Mouse (Mus musculus) myocyte (in vitro differentiated cells): ENCODE results near the gene Cd81. TPM values are rescaled to one million over a fixed set of nuclear protein-coding genes. Genes with fewer than 3 reads are reported as not detected.

ENCODE experiments used
- H3K27me3 ChIP-seq: one replicate; pipeline ENCODE4 v1.6.1; 2011; ENCODE audit not compliant: control insufficient read depth, insufficient read depth, insufficient read length
- H3K36me3 ChIP-seq: one replicate; pipeline ENCODE4 v1.6.1; 2011; ENCODE audit not compliant: control insufficient read depth, insufficient read depth
- H3K4me2 ChIP-seq: one replicate; pipeline ENCODE4 v1.6.1; 2011; ENCODE audit warnings: low read depth, control low read depth
- H3K4me3 ChIP-seq: one replicate; pipeline ENCODE4 v1.5.1; 2011; ENCODE audit warnings: mild to moderate bottlenecking, control low read depth, moderate library complexity
- H3K79me2 ChIP-seq: one replicate; pipeline ENCODE4 v1.6.1; 2011; ENCODE audit not compliant: control insufficient read depth, insufficient read depth
- H3ac ChIP-seq: one replicate; pipeline ENCODE4 v1.6.1; 2011; ENCODE audit not compliant: control insufficient read depth, insufficient read length
- CEBPB ChIP-seq: IDR thresholded peaks from 2 replicates; pipeline ENCODE4 v1.6.1; 2011; ENCODE audit warnings: mild to moderate bottlenecking, moderate library complexity; ENCODE audit not compliant: poor library complexity, insufficient read depth, severe bottlenecking
- E2F4 ChIP-seq: IDR thresholded peaks from one replicate; pipeline ENCODE4 v1.6.1; 2011; ENCODE audit warnings: mild to moderate bottlenecking, control low read depth, moderate library complexity; ENCODE audit not compliant: insufficient read depth
- MAX ChIP-seq: IDR thresholded peaks from one replicate; pipeline ENCODE4 v1.6.1; 2011; ENCODE audit warnings: low read depth, mild to moderate bottlenecking, control low read depth
- MYOD1 ChIP-seq, 3 experiments: IDR thresholded peaks; one replicate each; pipeline ENCODE4 v1.6.1; 2011; ENCODE audit warnings: control low read depth in 2 of 3, low read depth in 2 of 3, mild to moderate bottlenecking in 2 of 3, moderate library complexity in 1 of 3; ENCODE audit not compliant: insufficient read length in 2 of 3, control insufficient read depth in 1 of 3
- MYOG ChIP-seq, 3 experiments: IDR thresholded peaks; one replicate each; pipeline ENCODE4 v1.6.1; 2011; ENCODE audit warnings: control low read depth in 2 of 3, low read depth in 2 of 3, mild to moderate bottlenecking in 2 of 3; ENCODE audit not compliant: insufficient read length in 2 of 3, control insufficient read depth in 1 of 3, insufficient read depth in 1 of 3
- POLR2A ChIP-seq: IDR thresholded peaks from one replicate; pipeline ENCODE4 v1.6.1; 2011; ENCODE audit warnings: low read depth, mild to moderate bottlenecking, control low read depth, moderate library complexity; ENCODE audit not compliant: insufficient read length
- POLR2AphosphoS2 ChIP-seq: IDR thresholded peaks from one replicate; pipeline ENCODE4 v1.6.1; 2011; ENCODE audit warnings: low read depth, control low read depth; ENCODE audit not compliant: insufficient read length
- REST ChIP-seq: IDR thresholded peaks from one replicate; pipeline ENCODE4 v1.6.1; 2011; ENCODE audit warnings: mild to moderate bottlenecking, control low read depth, moderate library complexity; ENCODE audit not compliant: insufficient read depth, insufficient read length
- SRF ChIP-seq: IDR thresholded peaks from one replicate; pipeline ENCODE4 v1.6.1; 2011; ENCODE audit warnings: low read depth; ENCODE audit not compliant: control insufficient read depth, insufficient read length
- TCF12 ChIP-seq: IDR thresholded peaks from one replicate; pipeline ENCODE4 v1.6.1; 2011; ENCODE audit warnings: mild to moderate bottlenecking, control low read depth; ENCODE audit not compliant: poor library complexity, insufficient read depth, severe bottlenecking
- TCF3 ChIP-seq: IDR thresholded peaks from one replicate; pipeline ENCODE4 v1.6.1; 2011; ENCODE audit warnings: low read depth, control low read depth; ENCODE audit not compliant: insufficient read length
- USF1 ChIP-seq: IDR thresholded peaks from one replicate; pipeline ENCODE4 v1.6.1; 2011; ENCODE audit warnings: low read depth, mild to moderate bottlenecking, control low read depth, moderate library complexity
- polyA plus RNA-seq: library from polyadenylated mRNA; unstranded; fragments of >200 nt; fragmentation: generic; extraction: Trizol; gene quantifications from one replicate; pipeline ENCODE4 v1.2.1, GENCODE M21; 2012; ENCODE audit warnings: missing spikeins

Gene Cd81
- polyA plus RNA-seq, 1 experiment = 744 TPM

DNA sequence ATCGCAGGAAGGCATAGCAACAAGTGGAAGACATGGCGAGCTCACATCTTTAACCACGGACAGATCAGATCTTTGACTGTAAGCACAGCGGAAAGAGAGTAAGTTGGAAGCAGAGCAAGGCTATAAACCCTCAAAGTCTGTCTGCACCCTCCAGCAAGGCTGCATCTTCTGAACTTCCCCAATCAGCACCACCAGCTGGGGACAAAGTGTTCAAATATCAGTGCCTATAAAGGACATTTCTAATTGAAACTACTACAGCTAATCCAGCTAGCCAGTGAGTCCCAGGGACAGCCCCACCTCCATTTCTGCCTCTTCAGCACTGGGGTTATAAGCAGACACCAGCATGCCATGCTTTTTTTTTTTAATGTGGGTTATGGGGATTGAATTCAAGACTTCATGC lies 15.2 kb upstream of the Cd81 start:
- no peaks in the 10 kb centered on the region for H3K27me3 ChIP-seq
- no peak overlapping the region for H3K4me2 ChIP-seq
- H3K79me2 ChIP-seq = no peaks in the 10 kb centered on the region
- no peak overlapping the region for H3K4me3 ChIP-seq
- no peak for TF ChIP-seq TCF3
- TF ChIP-seq E2F4 = no peak
- no peak for TF ChIP-seq MAX
- TF ChIP-seq USF1 = no peak
- TF ChIP-seq REST = no peak
- TF ChIP-seq POLR2A = no peak
- no peak for TF ChIP-seq MYOD1 (IDR thresholded peaks at IDR 0.05; ENCODE audit: control insufficient read depth in 1 of 3, insufficient read length in 2 of 3, low read depth in 2 of 3)
- no peak for TF ChIP-seq CEBPB
- no peak for TF ChIP-seq MYOG (IDR thresholded peaks at IDR 0.05; ENCODE audit: control insufficient read depth in 1 of 3, insufficient read depth in 1 of 3, insufficient read length in 2 of 3, low read depth in 2 of 3)
- no peak for TF ChIP-seq TCF12
- no peak for TF ChIP-seq SRF
- TF ChIP-seq POLR2AphosphoS2 = no peak
- H3K36me3 ChIP-seq = no peaks in the 10 kb centered on the region
- no peak overlapping the region for H3ac ChIP-seq

DNA sequence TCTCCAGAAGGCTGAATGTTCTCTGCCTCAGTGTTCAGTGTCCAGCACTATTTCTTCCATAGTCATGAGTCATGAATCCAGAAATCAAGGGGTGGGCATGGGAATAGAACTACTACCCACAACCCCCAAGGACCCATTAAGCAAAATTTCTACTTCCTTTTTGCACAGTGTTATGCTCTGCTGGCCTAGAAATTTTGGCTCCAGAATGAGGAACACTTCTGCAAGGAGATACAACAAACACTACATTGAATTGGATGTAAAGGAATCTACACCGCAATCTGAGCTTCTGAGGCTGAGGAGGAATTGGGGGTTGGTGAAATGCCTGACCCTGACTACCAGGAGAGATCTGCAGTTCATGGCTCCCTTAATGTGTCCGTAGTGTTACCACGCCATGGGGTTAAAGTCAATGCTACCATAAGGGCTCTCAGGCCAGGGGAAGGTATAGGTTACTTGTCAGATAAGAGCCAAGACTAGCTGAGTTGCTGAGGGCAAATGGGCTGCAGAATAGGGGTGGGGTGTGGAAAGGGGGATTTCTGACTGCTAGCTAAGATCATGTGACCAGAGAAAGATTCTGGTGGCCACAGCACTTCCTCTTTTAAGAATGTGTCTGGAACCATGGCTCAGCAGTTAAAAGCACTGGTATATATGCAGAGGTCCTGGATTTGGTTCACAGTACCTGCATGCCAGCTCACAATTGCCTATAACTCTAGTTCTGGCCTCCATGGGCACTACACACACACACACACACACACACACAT lies 14.2 kb upstream of the Cd81 start:
- Histone ChIP-seq H3K36me3 (no peaks in the 10 kb centered on the region), H3K4me2 (no peak overlapping the region), H3K4me3 (no peak overlapping the region), H3K27me3 (no peaks in the 10 kb centered on the region), H3ac (no peak overlapping the region), H3K79me2 (no peaks in the 10 kb centered on the region)
- TF ChIP-seq SRF (no peak), POLR2A (no peak), POLR2AphosphoS2 (no peak), MYOG (IDR thresholded peaks at IDR 0.05; ENCODE audit: control insufficient read depth in 1 of 3, insufficient read depth in 1 of 3, insufficient read length in 2 of 3, low read depth in 2 of 3) (no peak), E2F4 (no peak), CEBPB (no peak), TCF12 (no peak), MYOD1 (IDR thresholded peaks at IDR 0.05; ENCODE audit: control insufficient read depth in 1 of 3, insufficient read length in 2 of 3, low read depth in 2 of 3) (no peak), USF1 (no peak), TCF3 (no peak), REST (no peak), MAX (no peak)

DNA sequence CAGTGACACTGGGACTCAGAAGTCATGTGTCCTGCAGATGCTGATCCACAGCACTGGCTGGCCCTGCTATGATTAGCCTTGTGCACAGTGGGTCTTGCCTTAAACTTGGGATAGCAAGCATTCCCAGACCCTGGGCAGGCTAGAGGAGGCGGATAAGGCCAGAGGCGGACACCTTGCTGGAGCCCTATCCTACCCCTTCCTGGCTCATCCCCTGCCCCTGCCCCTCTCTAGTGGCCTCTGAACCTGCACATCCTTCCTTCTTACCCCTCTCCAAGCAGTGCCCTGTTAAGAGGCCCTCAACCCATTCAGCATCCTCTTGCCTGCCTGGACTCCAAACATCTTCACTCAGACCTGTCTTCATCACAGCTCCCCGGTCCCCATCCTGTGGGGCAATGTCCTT lies 12.0 kb upstream of the Cd81 start:
- Histone ChIP-seq H3K4me2 (no peak overlapping the region), H3K36me3 (no peaks in the 10 kb centered on the region), H3K27me3 (no peaks in the 10 kb centered on the region), H3ac (no peak overlapping the region), H3K4me3 (no peak overlapping the region), H3K79me2 (no peaks in the 10 kb centered on the region)
- TF ChIP-seq CEBPB = no peak
- no peak for TF ChIP-seq SRF

DNA sequence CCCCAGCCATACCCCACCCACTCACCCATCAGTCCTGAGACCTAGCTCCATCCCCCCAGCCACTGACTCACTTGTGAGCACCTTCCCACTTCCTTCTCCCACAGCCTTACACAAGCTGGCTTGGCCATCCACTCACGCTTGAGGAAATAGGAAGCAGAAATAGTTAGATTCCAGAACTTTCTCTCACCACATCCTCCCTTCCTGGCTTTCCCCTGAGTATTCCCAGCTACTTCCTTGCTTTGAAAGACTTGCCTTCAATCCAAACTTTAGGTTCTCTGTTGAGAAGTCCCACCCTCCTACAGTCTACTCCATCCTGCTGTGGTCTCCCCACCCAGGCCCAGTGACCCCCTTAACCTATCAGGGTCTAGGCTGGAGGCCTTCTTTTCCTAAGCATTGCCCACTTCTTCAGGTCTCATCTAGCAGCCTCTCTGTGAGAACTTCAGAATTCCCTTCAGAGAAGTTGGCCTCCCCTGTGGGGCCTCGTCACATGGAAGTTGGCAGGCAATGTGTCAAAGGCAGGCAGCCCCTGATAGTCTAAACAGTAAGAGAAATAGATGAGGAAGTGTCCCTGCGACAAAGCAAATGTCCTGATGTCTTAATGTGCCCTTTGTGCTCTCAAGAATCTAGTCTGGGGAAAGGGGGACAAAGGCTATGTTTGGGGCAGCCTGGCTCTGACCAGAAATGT lies 11.3 kb upstream of the Cd81 start:
- no peak for TF ChIP-seq MAX
- no peak for TF ChIP-seq SRF
- no peak for TF ChIP-seq POLR2AphosphoS2
- TF ChIP-seq MYOD1 (IDR thresholded peaks at IDR 0.05; ENCODE audit: control insufficient read depth in 1 of 3, insufficient read length in 2 of 3, low read depth in 2 of 3) = no peak
- no peak for TF ChIP-seq POLR2A
- TF ChIP-seq TCF3 = no peak
- no peak for TF ChIP-seq CEBPB
- no peak for TF ChIP-seq USF1
- no peak for TF ChIP-seq TCF12
- no peak for TF ChIP-seq REST
- no peak for TF ChIP-seq E2F4
- no peak for TF ChIP-seq MYOG (IDR thresholded peaks at IDR 0.05; ENCODE audit: control insufficient read depth in 1 of 3, insufficient read depth in 1 of 3, insufficient read length in 2 of 3, low read depth in 2 of 3)
- no peaks in the 10 kb centered on the region for H3K27me3 ChIP-seq
- no peaks in the 10 kb centered on the region for H3K79me2 ChIP-seq
- H3K4me3 ChIP-seq = no peak overlapping the region
- H3ac ChIP-seq = no peak overlapping the region
- H3K4me2 ChIP-seq = no peak overlapping the region
- no peaks in the 10 kb centered on the region for H3K36me3 ChIP-seq

DNA sequence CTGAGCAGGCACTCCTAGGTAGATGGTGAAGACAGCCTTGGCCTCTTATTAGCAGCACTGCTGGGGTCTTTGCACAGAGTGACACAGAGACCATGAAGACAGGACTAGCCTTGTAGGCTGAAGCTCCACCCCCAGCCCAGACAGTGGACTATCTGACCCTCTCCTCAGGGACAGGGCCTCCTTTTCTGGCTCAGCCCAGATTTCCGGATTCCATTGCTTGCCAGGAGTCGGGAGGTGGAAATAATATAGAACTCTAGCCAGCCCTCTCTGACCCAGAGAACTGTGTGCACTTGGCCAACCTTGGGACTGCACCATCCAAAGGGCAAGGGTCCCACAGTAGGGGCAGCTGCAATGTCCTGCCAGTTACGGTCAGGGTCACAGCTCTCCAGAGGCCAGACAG lies 10.4 kb upstream of the Cd81 start:
- Histone ChIP-seq H3K4me2 (no peak overlapping the region), H3K79me2 (no peaks in the 10 kb centered on the region), H3K4me3 (no peak overlapping the region), H3K27me3 (no peaks in the 10 kb centered on the region), H3K36me3 (no peaks in the 10 kb centered on the region), H3ac (no peak overlapping the region)
- TF ChIP-seq REST = no peak
